Mouse (Mus musculus) MEL (cell line): ENCODE measurements around the gene Pde1a. TPM values are rescaled to one million over a fixed set of nuclear protein-coding genes. Genes with fewer than 3 reads are reported as not detected.

Experiments
- DNase-seq: peaks from one replicate; pipeline ENCODE4 v3.0.0; 2011; ENCODE audit warnings: low read depth, low spot score
- H3K27ac ChIP-seq: 2 replicates; pipeline ENCODE4 v1.5.1; 2012; ENCODE audit warnings: low read depth, mild to moderate bottlenecking, control low read depth, low read length, moderate library complexity; ENCODE audit not compliant: control insufficient read depth
- H3K27me3 ChIP-seq, 2 experiments: fragments of 150-350 bp in 1 of 2; sonication (generic) in 1 of 2; 2 replicates each; pipeline ENCODE4 v1.6.1; 2012; ENCODE audit warnings: low read length in 2 of 2, mild to moderate bottlenecking in 2 of 2, improper control_type of control experiment in 1 of 2, moderate library complexity in 1 of 2; ENCODE audit not compliant: insufficient read depth in 2 of 2, control insufficient read depth in 1 of 2
- H3K36me3 ChIP-seq, 2 experiments: 2 replicates each; pipeline ENCODE4 v1.6.1; 2012 to 2014; ENCODE audit warnings: low read length in 2 of 2, improper control_type of control experiment in 1 of 2, inconsistent platforms in 1 of 2, mild to moderate bottlenecking in 1 of 2; ENCODE audit not compliant: insufficient read depth in 2 of 2, control insufficient read depth in 1 of 2
- H3K4me1 ChIP-seq, 2 experiments: fragments of 150-350 bp in 1 of 2; sonication (generic) in 1 of 2; 2 replicates each; pipeline ENCODE4 v1.6.1; 2012; ENCODE audit warnings: low read length in 2 of 2, improper control_type of control experiment in 1 of 2, mild to moderate bottlenecking in 1 of 2; ENCODE audit not compliant: insufficient read depth in 2 of 2, control insufficient read depth in 1 of 2
- H3K4me3 ChIP-seq, 2 experiments: fragments of 150-350 bp in 1 of 2; sonication (generic) in 1 of 2; 2 replicates each; pipeline ENCODE4 v1.5.1; 2012; ENCODE audit warnings: low read depth in 2 of 2, low read length in 2 of 2, mild to moderate bottlenecking in 2 of 2, moderate library complexity in 2 of 2, control low read depth in 1 of 2, improper control_type of control experiment in 1 of 2; ENCODE audit not compliant: control insufficient read depth in 1 of 2, insufficient read depth in 1 of 2
- H3K79me2 ChIP-seq: 2 replicates; pipeline ENCODE4 v1.6.1; 2012; ENCODE audit warnings: mild to moderate bottlenecking, low read length, moderate library complexity; ENCODE audit not compliant: control insufficient read depth, poor library complexity, insufficient read depth
- H3K9ac ChIP-seq: 2 replicates; pipeline ENCODE4 v1.6.1; 2012; ENCODE audit warnings: low read depth, mild to moderate bottlenecking, control low read depth, low read length, moderate library complexity; ENCODE audit not compliant: control insufficient read depth, poor library complexity, severe bottlenecking
- H3K9me3 ChIP-seq: fragments of 150-350 bp; sonication (generic); replicated peaks from 2 replicates; pipeline ENCODE4 v1.6.1; 2012; ENCODE audit warnings: mild to moderate bottlenecking, low read length, improper control_type of control experiment, moderate library complexity; ENCODE audit not compliant: insufficient read depth
- CHD2 ChIP-seq: IDR thresholded peaks from 2 replicates; pipeline ENCODE4 v1.6.1; 2011; ENCODE audit warnings: low read length, improper control_type of control experiment
- ELF1 ChIP-seq: IDR thresholded peaks from 2 replicates; pipeline ENCODE4 v1.6.1; 2014; ENCODE audit warnings: low read depth, mild to moderate bottlenecking, inconsistent platforms, low read length, improper control_type of control experiment, moderate library complexity
- GABPA ChIP-seq: IDR thresholded peaks from 2 replicates; pipeline ENCODE4 v1.6.1; 2012; ENCODE audit warnings: low read depth, mild to moderate bottlenecking, inconsistent platforms, low read length, improper control_type of control experiment, moderate library complexity
- GATA1 ChIP-seq: IDR thresholded peaks from 2 replicates; pipeline ENCODE4 v1.6.1; 2011; ENCODE audit warnings: low read depth, low read length, improper control_type of control experiment
- KAT2A ChIP-seq: conservative IDR thresholded peaks from 2 replicates; pipeline ENCODE4 v1.6.1; 2012; ENCODE audit warnings: low read depth, low read length, improper control_type of control experiment, inconsistent platforms
- MEF2A ChIP-seq: IDR thresholded peaks from 2 replicates; pipeline ENCODE4 v1.6.1; 2014; ENCODE audit warnings: low read depth, mild to moderate bottlenecking, inconsistent platforms, low read length, improper control_type of control experiment; ENCODE audit not compliant: poor library complexity, insufficient replicate concordance, severe bottlenecking; ENCODE audit errors: extremely low read depth
- MYB ChIP-seq: IDR thresholded peaks from 2 replicates; pipeline ENCODE4 v1.6.1; 2011; ENCODE audit warnings: mild to moderate bottlenecking, low read depth, low read length, improper control_type of control experiment
- MYC ChIP-seq: IDR thresholded peaks from 2 replicates; pipeline ENCODE4 v1.6.1; 2011; ENCODE audit warnings: low read depth, mild to moderate bottlenecking, low read length, improper control_type of control experiment, moderate library complexity
- NRF1 ChIP-seq: IDR thresholded peaks from 2 replicates; pipeline ENCODE4 v1.6.1; 2014; ENCODE audit warnings: low read depth, mild to moderate bottlenecking, inconsistent platforms, low read length, improper control_type of control experiment, moderate library complexity; ENCODE audit not compliant: poor library complexity, insufficient read depth, severe bottlenecking
- RAD21 ChIP-seq: IDR thresholded peaks from 2 replicates; pipeline ENCODE4 v1.6.1; 2011; ENCODE audit warnings: mild to moderate bottlenecking, low read depth, low read length, improper control_type of control experiment
- TCF12 ChIP-seq: IDR thresholded peaks from 2 replicates; pipeline ENCODE4 v1.6.1; 2014; ENCODE audit warnings: low read depth, mild to moderate bottlenecking, inconsistent platforms, low read length, improper control_type of control experiment, moderate library complexity
- UBTF ChIP-seq: IDR thresholded peaks from 2 replicates; pipeline ENCODE4 v1.6.1; 2012; ENCODE audit warnings: low read depth, mild to moderate bottlenecking, inconsistent platforms, low read length, improper control_type of control experiment, moderate library complexity, borderline replicate concordance; ENCODE audit not compliant: insufficient read depth
- USF2 ChIP-seq, 2 experiments: IDR thresholded peaks; 2 replicates each; pipeline ENCODE4 v1.6.1; 2011 to 2012; ENCODE audit warnings: improper control_type of control experiment in 2 of 2, low read length in 2 of 2, borderline replicate concordance in 1 of 2, inconsistent platforms in 1 of 2, low read depth in 1 of 2, mild to moderate bottlenecking in 1 of 2; ENCODE audit not compliant: insufficient read depth in 1 of 2
- ZKSCAN1 ChIP-seq: IDR thresholded peaks from 2 replicates; pipeline ENCODE4 v1.6.1; 2012; ENCODE audit warnings: low read depth, mild to moderate bottlenecking, inconsistent platforms, low read length, improper control_type of control experiment, moderate library complexity
- ZMIZ1 ChIP-seq: IDR thresholded peaks from 2 replicates; pipeline ENCODE4 v1.6.1; 2012; ENCODE audit warnings: low read depth, mild to moderate bottlenecking, inconsistent platforms, low read length, improper control_type of control experiment, moderate library complexity
- ZNF384 ChIP-seq: IDR thresholded peaks from 2 replicates; pipeline ENCODE4 v1.6.1; 2012; ENCODE audit warnings: low read depth, mild to moderate bottlenecking, inconsistent platforms, low read length, improper control_type of control experiment
- polyA plus RNA-seq, 2 experiments: library from polyadenylated mRNA; stranded (reverse) in 1 of 2; unstranded in 1 of 2; fragments of >175 nt in 1 of 2; fragments of >200 nt in 1 of 2; gene quantifications; 2 replicates each; pipeline versions ENCODE4 v1.2.1 to v1.2.4; 2012; ENCODE audit warnings: low replicate concordance in 2 of 2, low read depth in 1 of 2; ENCODE audit not compliant: insufficient read length in 2 of 2, insufficient read depth in 1 of 2, missing spikeins in 1 of 2
- total RNA-seq: library from RNA; depleted of rRNA; stranded (reverse); fragments of 300-350 nt; gene quantifications from 2 replicates; pipeline ENCODE4 v1.2.3, GENCODE M21; 2012

Pde1a gene
- total and polyA plus RNA-seq, 3 experiments: not detected

DNA sequence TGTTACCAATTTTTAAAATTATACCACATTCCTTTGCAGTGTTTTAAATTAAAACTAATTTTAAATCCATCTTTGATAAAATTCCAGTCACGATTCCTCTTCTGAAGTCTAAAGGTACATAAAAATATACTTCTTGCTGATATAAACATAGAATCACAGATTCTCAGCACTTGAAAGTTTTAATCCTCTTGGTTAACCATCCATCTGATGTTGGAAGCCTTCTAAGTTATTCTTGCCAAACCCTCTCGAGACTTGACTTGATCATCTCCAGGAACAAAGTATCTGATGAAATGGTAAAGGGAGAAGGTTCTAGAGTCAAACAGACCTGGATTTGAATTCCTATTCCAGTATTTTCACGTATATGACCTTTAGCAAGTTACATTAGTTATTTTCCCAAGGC, 28.9 kb upstream of the Pde1a start:
- H3K4me3 ChIP-seq: no peak overlapping the region
- DNase-seq: no peak
- H3K9me3 ChIP-seq: no peaks in the 10 kb centered on the region
- no peaks in the 10 kb centered on the region for H3K36me3 ChIP-seq
- H3K79me2 ChIP-seq: no peaks in the 10 kb centered on the region
- H3K27me3 ChIP-seq: no peaks in the 10 kb centered on the region
- H3K4me1 ChIP-seq: no peaks in the 10 kb centered on the region
- no peak overlapping the region for H3K27ac ChIP-seq
- no peak for TF ChIP-seq NRF1
- TF ChIP-seq MEF2A: no peak
- no peak for TF ChIP-seq ZNF384
- TF ChIP-seq USF2 (IDR thresholded peaks at IDR 0.05; ENCODE audit: borderline replicate concordance in 1 of 2, insufficient read depth in 1 of 2, low read depth in 1 of 2, low read length in 2 of 2): no peak
- TF ChIP-seq KAT2A: no peak
- no peak for TF ChIP-seq ZMIZ1
- no peak for TF ChIP-seq CHD2
- no peak for TF ChIP-seq GABPA
- no peak for TF ChIP-seq UBTF
- no peak for TF ChIP-seq MYB
- TF ChIP-seq, all 39 proteins: peak for 0
- no peak overlapping the region for H3K9ac ChIP-seq

DNA sequence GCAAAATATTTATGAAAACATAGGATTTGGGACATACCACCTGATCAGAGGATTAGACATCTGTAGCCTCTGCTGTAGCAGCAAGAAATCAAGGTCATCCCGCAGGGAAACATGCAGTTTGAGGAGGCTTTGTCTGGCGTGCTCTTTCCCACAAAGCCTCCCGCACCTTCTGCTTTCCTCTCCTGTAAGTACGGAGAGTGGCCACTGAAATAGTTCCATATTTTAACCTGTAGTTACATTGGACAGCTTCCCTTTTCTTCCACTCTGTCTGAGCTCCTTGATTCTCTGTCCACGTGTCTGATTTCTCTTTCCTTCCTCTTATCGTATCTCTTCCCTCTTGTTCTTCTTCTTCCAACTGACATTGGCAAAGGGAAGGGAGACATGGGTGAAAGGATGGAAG, 20.8 kb upstream of the Pde1a start:
- TF ChIP-seq ELF1 (no peak), RAD21 (no peak), TCF12 (no peak), GATA1 (no peak)
- Histone ChIP-seq H3K4me1 (no peaks in the 10 kb centered on the region), H3K27ac (no peak overlapping the region), H3K9me3 (no peaks in the 10 kb centered on the region), H3K27me3 (no peaks in the 10 kb centered on the region), H3K36me3 (no peaks in the 10 kb centered on the region), H3K9ac (no peak overlapping the region), H3K79me2 (no peaks in the 10 kb centered on the region), H3K4me3 (no peak overlapping the region)
- DNase-seq: no peak

DNA sequence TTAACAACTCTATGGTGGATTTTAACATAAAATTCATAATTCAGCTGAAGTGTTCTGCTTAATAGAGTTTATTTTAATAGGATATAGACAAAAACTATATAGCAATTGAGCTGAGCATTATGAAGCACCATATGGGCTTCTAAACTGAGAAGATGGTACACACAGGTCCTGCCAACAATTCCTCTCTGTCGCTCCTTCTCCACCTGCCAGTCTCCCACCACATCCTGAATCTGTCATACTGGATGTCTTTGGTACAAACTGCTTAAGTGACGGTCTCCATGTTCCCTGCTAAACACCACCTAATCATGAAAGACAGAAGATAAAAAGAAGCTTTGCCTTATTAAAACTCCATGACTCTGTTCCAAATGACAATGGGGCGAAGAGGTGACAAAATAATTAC, 20.1 kb upstream of the Pde1a start:
- H3K27ac ChIP-seq: no peak overlapping the region
- TF ChIP-seq ZKSCAN1 (no peak), NRF1 (no peak), MYC (no peak)
- DNase-seq: no peak

More for the DNA sequence above, 20.1 kb upstream of the Pde1a start:
- Histone ChIP-seq H3K9me3 (no peaks in the 10 kb centered on the region), H3K27me3 (no peaks in the 10 kb centered on the region), H3K79me2 (no peaks in the 10 kb centered on the region), H3K36me3 (no peaks in the 10 kb centered on the region), H3K9ac (no peak overlapping the region), H3K4me1 (no peaks in the 10 kb centered on the region), H3K4me3 (no peak overlapping the region)
